Mouse (Mus musculus): ENCODE results near the gene Btd.

Btd gene

DNA sequence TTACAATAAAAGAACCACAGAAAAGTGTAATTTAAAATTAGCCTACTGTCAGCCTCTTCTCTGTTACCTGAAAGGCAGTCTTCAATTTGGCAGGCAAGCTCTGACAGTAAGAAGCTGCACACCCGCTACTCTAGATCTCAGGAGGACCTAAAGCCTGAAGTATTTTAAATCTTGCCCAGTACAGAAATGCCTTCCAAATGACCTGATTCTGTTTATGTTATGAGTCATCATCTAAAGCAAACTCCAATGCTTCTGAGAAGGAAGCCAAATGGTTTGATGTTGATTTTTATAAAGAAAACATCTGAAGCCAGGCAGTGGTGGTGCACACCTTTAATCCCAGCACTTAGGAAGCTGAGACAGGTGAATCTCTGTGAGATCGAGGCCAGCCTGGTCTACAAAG lies 59.5 kb downstream of the Btd start:
- DNase-seq (ENCODE audit: low read depth, low spot score): no peak

DNA sequence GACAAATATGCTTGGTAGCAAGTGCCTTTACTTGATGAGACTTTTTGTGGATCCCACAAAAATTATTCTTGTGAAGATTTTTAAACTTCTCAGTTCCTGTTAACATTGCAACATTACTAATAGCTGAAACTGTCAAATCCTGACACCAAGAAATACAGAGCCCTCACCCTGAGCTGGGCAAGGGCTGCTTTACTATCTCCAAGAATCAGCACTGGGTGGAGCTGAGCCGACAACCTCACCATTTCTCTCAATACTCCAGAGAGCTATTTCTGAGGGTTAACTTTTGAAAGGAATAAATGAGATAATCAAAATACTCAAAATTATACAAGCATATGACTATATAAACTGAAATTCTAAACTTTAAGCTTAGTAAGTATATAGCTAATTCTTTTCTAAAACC lies 68.5 kb downstream of the Btd start:
- DNase-seq (ENCODE audit: low read depth, low spot score): no peak

DNA sequence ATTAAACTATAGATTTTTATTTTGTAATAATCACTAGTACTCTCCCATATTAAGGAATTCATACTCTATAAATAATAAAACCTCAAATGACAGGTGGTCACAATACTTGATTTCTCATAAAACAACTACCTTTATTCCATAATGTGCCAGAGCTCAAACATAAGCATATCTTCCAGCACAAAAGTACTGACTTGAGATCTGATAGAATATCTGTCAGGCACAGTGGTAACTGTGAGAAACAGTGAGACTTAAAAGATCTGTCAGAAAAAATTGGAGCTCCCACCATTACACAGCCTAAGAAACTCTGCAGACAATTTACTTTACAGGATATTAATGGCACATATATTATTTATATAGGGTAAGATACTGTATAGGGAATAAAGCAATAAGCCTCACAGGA lies 74.8 kb downstream of the Btd start:
- DNase-seq (ENCODE audit: low read depth, low spot score): no peak

DNA sequence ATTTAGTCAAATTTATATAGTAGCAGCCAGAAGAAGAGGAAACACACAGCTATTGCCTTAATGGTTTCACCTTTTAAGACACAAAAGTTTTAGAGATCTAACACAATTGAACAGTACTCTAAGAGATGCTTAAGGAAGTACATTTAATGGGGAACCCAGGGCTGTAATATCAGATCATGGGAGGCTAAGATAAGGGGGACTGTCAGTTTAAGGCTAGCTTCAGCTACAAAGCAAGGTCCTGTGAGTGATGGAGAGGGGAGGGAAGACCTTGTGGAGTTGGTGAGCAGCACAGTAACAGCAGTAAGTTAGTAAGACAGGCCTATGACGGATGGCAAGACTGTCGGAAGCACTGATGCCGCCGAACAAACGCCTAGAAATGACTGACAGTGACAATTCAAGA lies 76.5 kb downstream of the Btd start:
- no peak for DNase-seq (ENCODE audit: low read depth, low spot score)

All from c-Kit-negative CD71-positive TER-119-positive erythroid progenitor cells, embryonic 14.5 days (primary cell).